18 mouse cellular contexts compared by ENCODE assay signal in the genomic region with DNA sequence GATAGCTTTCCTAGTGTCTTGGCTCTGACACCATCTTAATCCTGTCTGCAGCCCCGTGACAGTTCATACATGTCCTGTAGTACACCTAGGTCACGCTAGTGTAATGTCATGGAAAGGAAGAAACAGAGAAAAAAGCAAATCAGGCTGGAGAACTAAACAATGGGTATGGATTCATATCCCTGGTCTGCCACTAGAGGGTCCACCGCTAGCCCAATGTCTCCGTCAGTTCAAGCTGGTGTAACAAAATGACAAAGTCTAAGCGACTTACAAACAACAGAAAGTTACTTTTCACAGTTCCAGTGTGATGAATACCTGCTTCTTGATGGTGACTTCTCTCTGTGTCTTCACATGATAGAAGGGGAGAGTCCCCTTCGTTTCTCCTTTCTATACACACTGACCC.
DNase-seq lines count a peak whose midpoint lies in the region; ATAC-seq and TF ChIP-seq lines count a peak whose summit lies in the region.
"Had no signal": no experiment of that assay in that cellular context is flagged by ENCODE, and none has a peak within 500 bp of the region (broad histone marks: within the 10 kb centered on the region; RNA-seq: fewer than 3 reads in every experiment).

No protein-coding gene starts in this region.

- intact Hi-C loops in gastrocnemius, adult 2 months (cut with DNase I), result no loop called here
- intact Hi-C loops in gastrocnemius, postnatal 14 days (cut with DNase I; ENCODE audit: low total_unique reads), result no loop called here
- intact Hi-C loops in left cerebral cortex, adult 2 months (cut with DNase I), result no loop called here
- intact Hi-C loops in left cerebral cortex, postnatal 14 days (cut with DNase I), result no loop called here

- H3K4me3 ChIP-seq in gastrocnemius, adult 2 months, result no peak overlapping the region
- no peak overlapping the region for H3K4me3 ChIP-seq in left cerebral cortex, adult 2 months
- H3K4me3 ChIP-seq: embryonic facial prominence, embryonic 15.5 days; liver, embryonic 13.5 days; megakaryocyte, embryonic 14.5 days had no signal

- DNase-seq in gastrocnemius, adult 2 months, result no peak
- no peak for DNase-seq in gastrocnemius, postnatal 14 days
- no peak for DNase-seq in left cerebral cortex, adult 2 months (ENCODE audit: extremely low spot score in 1 of 2, low spot score in 2 of 2)
- no peak for DNase-seq in left cerebral cortex, postnatal 14 days (ENCODE audit: low spot score in 2 of 2)
- DNase-seq in 3T3-L1 (ENCODE audit: low read depth, low spot score), result peak; percentile 13
- DNase-seq in Patski (ENCODE audit: low read depth, low spot score), result no peak
- DNase-seq in cerebellum, postnatal 14 days, result no peak
- DNase-seq: adrenal gland, postnatal 14 days; cerebellum, adult 11 months; cerebellum, postnatal 10 days; heart, adult 18-20 months; kidney, adult 2 months; kidney, postnatal 25 days; layer of hippocampus, adult 9-11 months; liver, embryonic 13.5 days had no signal

- ATAC-seq in Patski, result no peak
- no peak for ATAC-seq in megakaryocyte-erythroid progenitor cell, adult 5-6 weeks (replicated peaks; ENCODE audit: low FRiP score, low TSS enrichment, poor library complexity, severe bottlenecking)

- H3K27ac ChIP-seq in gastrocnemius, adult 2 months, result no peak overlapping the region
- no peak overlapping the region for H3K27ac ChIP-seq in left cerebral cortex, adult 2 months
- H3K27ac ChIP-seq: embryonic facial prominence, embryonic 15.5 days; liver, embryonic 13.5 days had no signal

- in situ Hi-C loops in Patski (cut with MboI; ENCODE audit: low pct_unique_long_range_greater_than_20kb), result no loop called here

- TF ChIP-seq CTCF in gastrocnemius, adult 2 months (IDR thresholded peaks at IDR 0.05), result peak; percentile 2; the same call in 1 of the 2 replicates
- TF ChIP-seq CTCF in left cerebral cortex, adult 2 months (IDR thresholded peaks at IDR 0.05), result peak; percentile 23
- peak; percentile 44 for TF ChIP-seq CTCF in Patski (IDR thresholded peaks at IDR 0.05)

- H3K27me3 ChIP-seq in Patski, result no peaks in the 10 kb centered on the region
- H3K27me3 ChIP-seq: embryonic facial prominence, embryonic 15.5 days; liver, embryonic 13.5 days; megakaryocyte, embryonic 14.5 days had no signal

- CTCF ChIA-PET in Patski (lab: Charles Lee), result no interaction called here

- POLR2A ChIA-PET in Patski (lab: Charles Lee), result no interaction called here
